Mouse (Mus musculus): ENCODE measurements around the gene Tbpl1. TPM values are rescaled to one million over a fixed set of nuclear protein-coding genes. Genes with fewer than 3 reads are reported as not detected.

Gene Tbpl1
- polyA plus RNA-seq, 1 experiment = 72.5 TPM

DNA sequence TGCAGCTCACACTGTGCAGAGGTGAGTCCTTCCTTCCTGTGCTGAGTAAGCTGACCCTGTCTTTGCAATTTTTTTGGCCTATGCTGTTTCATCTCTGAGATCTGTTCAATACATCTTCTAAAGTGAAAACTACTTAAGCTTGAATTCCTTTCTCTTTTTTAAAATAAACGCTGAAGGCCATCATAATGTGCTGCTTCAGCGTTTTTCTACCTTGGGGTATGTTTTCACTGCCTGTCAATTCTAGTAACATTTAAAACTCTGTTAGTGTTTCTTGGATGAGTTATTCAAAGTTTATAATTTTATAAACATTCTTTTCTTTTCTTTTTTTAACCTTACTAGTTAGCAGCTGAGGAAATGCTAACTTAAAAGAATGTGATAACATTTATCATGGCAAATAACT, 18.8 kb downstream of the Tbpl1 start:
- no peak overlapping the region for H3K4me2 ChIP-seq (ENCODE audit: low read depth)
- no peaks in the 10 kb centered on the region for H3K27me3 ChIP-seq (ENCODE audit: control insufficient read depth, insufficient read depth, insufficient read length)
- TF ChIP-seq POLR2AphosphoS2 (IDR thresholded peaks at IDR 0.05; ENCODE audit: insufficient read length, low read depth) = no peak
- no peak for TF ChIP-seq SRF (IDR thresholded peaks at IDR 0.05; ENCODE audit: control insufficient read depth, insufficient read length, low read depth)
- no peak for TF ChIP-seq POLR2A (IDR thresholded peaks at IDR 0.05; ENCODE audit: insufficient read length, low read depth)
- no peak for TF ChIP-seq USF1 (IDR thresholded peaks at IDR 0.05; ENCODE audit: low read depth)
- no peak for TF ChIP-seq CEBPB (IDR thresholded peaks at IDR 0.05; ENCODE audit: insufficient read depth, poor library complexity, severe bottlenecking)
- no peak for TF ChIP-seq E2F4 (IDR thresholded peaks at IDR 0.05; ENCODE audit: insufficient read depth)
- TF ChIP-seq MYOG (IDR thresholded peaks at IDR 0.05; ENCODE audit: control insufficient read depth in 1 of 3, insufficient read depth in 1 of 3, insufficient read length in 2 of 3, low read depth in 2 of 3) = no peak
- no peak for TF ChIP-seq TCF12 (IDR thresholded peaks at IDR 0.05; ENCODE audit: insufficient read depth, poor library complexity, severe bottlenecking)
- TF ChIP-seq TCF3 (IDR thresholded peaks at IDR 0.05; ENCODE audit: insufficient read length, low read depth) = no peak
- no peak overlapping the region for H3ac ChIP-seq (ENCODE audit: control insufficient read depth, insufficient read length)
- H3K36me3 ChIP-seq (ENCODE audit: control insufficient read depth, insufficient read depth) = peaks cover 30% of the 10 kb centered on the region
- H3K79me2 ChIP-seq (ENCODE audit: control insufficient read depth, insufficient read depth) = peaks cover 75% of the 10 kb centered on the region
- H3K4me3 ChIP-seq = no peak overlapping the region

GRCm38 (mm10) chr10:22710173-22710777, 21.5 kb downstream of the Tbpl1 start:
- TF ChIP-seq USF1 (IDR thresholded peaks at IDR 0.05; ENCODE audit: low read depth) = no peak
- TF ChIP-seq MYOD1 (IDR thresholded peaks at IDR 0.05; ENCODE audit: control insufficient read depth in 1 of 3, insufficient read length in 2 of 3, low read depth in 2 of 3) = no peak
- TF ChIP-seq E2F4 (IDR thresholded peaks at IDR 0.05; ENCODE audit: insufficient read depth) = no peak
- no peak for TF ChIP-seq POLR2A (IDR thresholded peaks at IDR 0.05; ENCODE audit: insufficient read length, low read depth)
- no peak for TF ChIP-seq CEBPB (IDR thresholded peaks at IDR 0.05; ENCODE audit: insufficient read depth, poor library complexity, severe bottlenecking)
- no peak for TF ChIP-seq MAX (IDR thresholded peaks at IDR 0.05; ENCODE audit: low read depth)
- TF ChIP-seq SRF (IDR thresholded peaks at IDR 0.05; ENCODE audit: control insufficient read depth, insufficient read length, low read depth) = no peak
- no peak for TF ChIP-seq TCF12 (IDR thresholded peaks at IDR 0.05; ENCODE audit: insufficient read depth, poor library complexity, severe bottlenecking)
- TF ChIP-seq POLR2AphosphoS2 (IDR thresholded peaks at IDR 0.05; ENCODE audit: insufficient read length, low read depth) = no peak
- no peak for TF ChIP-seq REST (IDR thresholded peaks at IDR 0.05; ENCODE audit: insufficient read depth, insufficient read length)
- TF ChIP-seq MYOG (IDR thresholded peaks at IDR 0.05; ENCODE audit: control insufficient read depth in 1 of 3, insufficient read depth in 1 of 3, insufficient read length in 2 of 3, low read depth in 2 of 3) = no peak
- no peak for TF ChIP-seq TCF3 (IDR thresholded peaks at IDR 0.05; ENCODE audit: insufficient read length, low read depth)
- no peak overlapping the region for H3K4me2 ChIP-seq (ENCODE audit: low read depth)
- no peaks in the 10 kb centered on the region for H3K27me3 ChIP-seq (ENCODE audit: control insufficient read depth, insufficient read depth, insufficient read length)
- H3K79me2 ChIP-seq (ENCODE audit: control insufficient read depth, insufficient read depth) = peaks cover 50% of the 10 kb centered on the region
- H3K4me3 ChIP-seq = no peak overlapping the region
- H3K36me3 ChIP-seq (ENCODE audit: control insufficient read depth, insufficient read depth) = peaks cover 54% of the 10 kb centered on the region
- H3ac ChIP-seq (ENCODE audit: control insufficient read depth, insufficient read length) = no peak overlapping the region

GRCm38 (mm10) chr10:22708190-22708843, 23.4 kb downstream of the Tbpl1 start:
- peaks cover 66% of the 10 kb centered on the region for H3K36me3 ChIP-seq (ENCODE audit: control insufficient read depth, insufficient read depth)
- TF ChIP-seq TCF3 (IDR thresholded peaks at IDR 0.05; ENCODE audit: insufficient read length, low read depth) = no peak
- no peak for TF ChIP-seq TCF12 (IDR thresholded peaks at IDR 0.05; ENCODE audit: insufficient read depth, poor library complexity, severe bottlenecking)
- no peak for TF ChIP-seq REST (IDR thresholded peaks at IDR 0.05; ENCODE audit: insufficient read depth, insufficient read length)
- peak; percentile 15 for TF ChIP-seq POLR2AphosphoS2 (IDR thresholded peaks at IDR 0.05; ENCODE audit: insufficient read length, low read depth)
- no peak for TF ChIP-seq MYOG (IDR thresholded peaks at IDR 0.05; ENCODE audit: control insufficient read depth in 1 of 3, insufficient read depth in 1 of 3, insufficient read length in 2 of 3, low read depth in 2 of 3)
- TF ChIP-seq SRF (IDR thresholded peaks at IDR 0.05; ENCODE audit: control insufficient read depth, insufficient read length, low read depth) = no peak
- TF ChIP-seq POLR2A (IDR thresholded peaks at IDR 0.05; ENCODE audit: insufficient read length, low read depth) = peak; percentile 25
- no peak for TF ChIP-seq MAX (IDR thresholded peaks at IDR 0.05; ENCODE audit: low read depth)

DNA sequence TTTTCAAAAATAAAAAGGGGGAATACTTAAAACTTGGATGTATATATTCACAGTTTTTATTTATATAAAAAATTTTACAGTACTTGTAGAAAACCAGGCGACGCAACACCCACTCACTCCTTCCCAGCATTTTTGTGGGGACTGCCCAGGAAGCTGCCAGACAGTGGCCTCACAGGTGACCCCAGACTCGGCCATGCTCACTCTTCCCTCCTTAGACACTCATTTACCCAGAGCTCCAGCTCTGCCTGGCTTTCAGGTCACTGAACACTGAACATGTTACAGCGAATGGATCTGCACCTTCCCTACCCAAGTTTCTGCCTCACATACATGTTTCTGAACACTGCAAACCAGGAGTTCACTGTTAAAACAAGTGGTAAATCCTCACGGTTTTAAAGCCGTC, 27.9 kb downstream of the Tbpl1 start:
- TF ChIP-seq TCF12 (IDR thresholded peaks at IDR 0.05; ENCODE audit: insufficient read depth, poor library complexity, severe bottlenecking) (no peak), MYOD1 (IDR thresholded peaks at IDR 0.05; ENCODE audit: control insufficient read depth in 1 of 3, insufficient read length in 2 of 3, low read depth in 2 of 3) (no peak), MYOG (IDR thresholded peaks at IDR 0.05; ENCODE audit: control insufficient read depth in 1 of 3, insufficient read depth in 1 of 3, insufficient read length in 2 of 3, low read depth in 2 of 3) (no peak)
- H3K79me2 ChIP-seq (ENCODE audit: control insufficient read depth, insufficient read depth) = no peaks in the 10 kb centered on the region
- no peak overlapping the region for H3ac ChIP-seq (ENCODE audit: control insufficient read depth, insufficient read length)
- no peaks in the 10 kb centered on the region for H3K27me3 ChIP-seq (ENCODE audit: control insufficient read depth, insufficient read depth, insufficient read length)
- H3K4me2 ChIP-seq (ENCODE audit: low read depth) = no peak overlapping the region
- H3K36me3 ChIP-seq (ENCODE audit: control insufficient read depth, insufficient read depth) = peaks cover 47% of the 10 kb centered on the region
- no peak overlapping the region for H3K4me3 ChIP-seq

More at GRCm38 (mm10) chr10:22708190-22708843, 23.4 kb downstream of the Tbpl1 start:
- Histone ChIP-seq H3K4me2 (ENCODE audit: low read depth) (no peak overlapping the region), H3K27me3 (ENCODE audit: control insufficient read depth, insufficient read depth, insufficient read length) (no peaks in the 10 kb centered on the region), H3K79me2 (ENCODE audit: control insufficient read depth, insufficient read depth) (peaks cover 30% of the 10 kb centered on the region), H3ac (ENCODE audit: control insufficient read depth, insufficient read length) (no peak overlapping the region), H3K4me3 (no peak overlapping the region)

All from myocyte (in vitro differentiated cells).